Mouse (Mus musculus) thymus, adult 2 months (tissue): ENCODE measurements around the gene E130309D02Rik. TPM values are rescaled to one million over a fixed set of nuclear protein-coding genes. Genes with fewer than 3 reads are reported as not detected.

Experiments used
- DNase-seq: peaks from one replicate; pipeline ENCODE4 v3.0.0; 2021
- H3K27ac ChIP-seq: fragments of 200-500 bp; 2 replicates; pipeline ENCODE4 v1.5.1; 2012; ENCODE audit warnings: low read length, control low read depth; ENCODE audit not compliant: control insufficient read depth, insufficient read depth
- H3K27me3 ChIP-seq: fragments of 200-500 bp; 2 replicates; pipeline ENCODE4 v1.6.1; 2012; ENCODE audit warnings: mild to moderate bottlenecking, low read length, moderate library complexity, mixed read lengths; ENCODE audit not compliant: control insufficient read depth, insufficient read depth
- H3K36me3 ChIP-seq: fragments of 200-500 bp; 2 replicates; pipeline ENCODE4 v1.6.1; 2012; ENCODE audit warnings: mild to moderate bottlenecking, low read length, moderate library complexity; ENCODE audit not compliant: control insufficient read depth, insufficient read depth
- H3K4me1 ChIP-seq: fragments of 200-500 bp; replicated peaks from 2 replicates; pipeline ENCODE4 v1.6.1; 2012; ENCODE audit warnings: low read length; ENCODE audit not compliant: control insufficient read depth, insufficient read depth
- H3K4me3 ChIP-seq: fragments of 200-500 bp; 2 replicates; pipeline ENCODE4 v1.5.1; 2012; ENCODE audit warnings: mild to moderate bottlenecking, low read length, control low read depth, moderate library complexity; ENCODE audit not compliant: control insufficient read depth, insufficient read depth
- CTCF ChIP-seq: fragments of 200-500 bp; IDR thresholded peaks from 2 replicates; pipeline ENCODE4 v1.5.1; 2012; ENCODE audit warnings: mild to moderate bottlenecking, control low read depth, low read length, moderate library complexity, borderline replicate concordance; ENCODE audit not compliant: control insufficient read depth, poor library complexity, insufficient read depth; ENCODE audit errors: extremely low read depth
- POLR2A ChIP-seq: fragments of 200-500 bp; IDR thresholded peaks from 2 replicates; pipeline ENCODE4 v1.6.1; 2012; ENCODE audit warnings: mild to moderate bottlenecking, low read length, control low read depth, moderate library complexity; ENCODE audit not compliant: control insufficient read depth, poor library complexity, insufficient read depth; ENCODE audit errors: extremely low read depth
- WGBS: fragments of 180-500 bp; shearing (Covaris S2); methylation state at CpG from one replicate; pipeline ENCODE4 v1.1.7; 2018; 5-methylcytosine and 5-hydroxymethylcytosine counted together
- polyA plus RNA-seq: library from polyadenylated mRNA; depleted of rRNA; stranded (reverse); fragments of >200 nt; gene quantifications from 2 replicates; pipeline ENCODE4 v1.2.3, GENCODE M21; 2012

The E130309D02Rik gene
- polyA plus RNA-seq, 1 experiment, result 65.3 TPM

GRCm38 (mm10) chr5:143289299-143289698 is 25.9 kb downstream of the E130309D02Rik start:
- 67% methylated on average over 9 of the region's 9 CpGs for WGBS
- no peak for DNase-seq
- H3K36me3 ChIP-seq, result no peaks in the 10 kb centered on the region
- H3K4me1 ChIP-seq, result peaks cover 11% of the 10 kb centered on the region
- H3K4me3 ChIP-seq, result no peak overlapping the region
- peaks cover 20% of the 10 kb centered on the region; the same call in 1 of the 2 replicates for H3K27me3 ChIP-seq
- no peak overlapping the region for H3K27ac ChIP-seq
- TF ChIP-seq CTCF (no peak), POLR2A (no peak)

DNA sequence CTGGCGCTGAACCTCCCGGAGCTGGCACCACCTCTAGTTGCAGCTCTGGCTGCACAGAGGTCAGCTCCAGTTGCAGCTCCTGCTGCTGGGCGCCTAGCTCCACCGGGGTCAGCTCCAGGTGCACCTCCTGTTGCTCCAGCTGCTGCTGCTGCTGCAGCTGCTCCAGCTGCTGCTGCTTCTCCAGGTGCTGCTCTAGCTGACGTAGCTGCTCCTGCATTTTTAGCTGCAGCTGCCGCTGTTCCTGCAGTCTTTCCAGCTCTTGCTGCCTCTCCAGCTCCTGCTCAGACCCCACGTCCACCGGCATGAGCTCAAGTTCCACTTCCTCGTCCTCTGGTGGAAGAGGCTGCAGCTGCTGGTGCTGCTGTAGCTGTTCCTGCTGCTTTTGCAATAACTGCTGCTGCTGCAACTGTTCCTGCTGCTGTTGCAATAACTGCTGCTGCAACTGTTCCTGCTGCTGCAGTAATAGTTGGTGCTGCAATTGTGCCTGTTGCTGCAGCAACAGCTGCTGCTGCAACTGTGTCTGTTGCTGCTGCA is 26.7 kb downstream of the E130309D02Rik start:
- Histone ChIP-seq H3K36me3 (no peaks in the 10 kb centered on the region), H3K4me1 (peaks cover 11% of the 10 kb centered on the region), H3K4me3 (no peak overlapping the region), H3K27ac (no peak overlapping the region), H3K27me3 (peaks cover 14% of the 10 kb centered on the region; the same call in 1 of the 2 replicates)
- no peak for TF ChIP-seq CTCF
- TF ChIP-seq POLR2A, result no peak
- DNase-seq, result no peak
- WGBS, result 7% methylated on average over 9 of the region's 9 CpGs

- 2% methylated on average over 48 of the region's 48 CpGs for WGBS
- DNase-seq, result peak; percentile 15
- Histone ChIP-seq H3K27me3 (peaks cover 12% of the 10 kb centered on the region; the same call in 1 of the 2 replicates), H3K4me1 (peaks cover 9% of the 10 kb centered on the region), H3K4me3 (no peak overlapping the region), H3K27ac (no peak overlapping the region), H3K36me3 (no peaks in the 10 kb centered on the region)
- TF ChIP-seq POLR2A (no peak), CTCF (no peak)
Measured at GRCm38 (mm10) chr5:143287774-143288328, 27.3 kb downstream of the E130309D02Rik start.

DNA sequence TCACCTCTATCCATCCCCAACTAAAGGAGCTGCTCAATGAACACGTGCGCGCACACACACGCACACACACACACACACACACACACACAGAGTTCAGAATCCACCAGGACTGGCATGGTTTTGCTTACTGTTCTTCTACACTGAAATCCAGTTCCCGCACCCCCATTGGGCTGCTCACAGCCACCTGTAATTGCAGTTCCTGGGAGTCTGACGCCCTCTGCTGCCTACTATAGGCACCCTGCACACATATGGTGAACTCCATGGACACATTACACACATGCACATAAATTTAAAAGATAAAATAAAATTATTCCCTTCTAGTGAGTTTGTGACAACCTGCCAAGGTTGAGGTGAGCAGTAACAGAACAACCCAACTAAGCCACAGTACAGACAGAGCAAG is 30.4 kb downstream of the E130309D02Rik start:
- Histone ChIP-seq H3K4me3 (no peak overlapping the region), H3K36me3 (no peaks in the 10 kb centered on the region), H3K27ac (no peak overlapping the region), H3K27me3 (peaks cover 12% of the 10 kb centered on the region; the same call in 1 of the 2 replicates), H3K4me1 (peaks cover 9% of the 10 kb centered on the region)
- WGBS, result 72% methylated on average over 6 of the region's 6 CpGs
- TF ChIP-seq POLR2A, result no peak
- no peak for TF ChIP-seq CTCF
- no peak for DNase-seq

- WGBS, result 81% methylated on average over 10 of the region's 10 CpGs
- no peak overlapping the region for H3K27ac ChIP-seq
- DNase-seq, result no peak
Measured at GRCm38 (mm10) chr5:143279247-143279646, 35.9 kb downstream of the E130309D02Rik start.

DNA sequence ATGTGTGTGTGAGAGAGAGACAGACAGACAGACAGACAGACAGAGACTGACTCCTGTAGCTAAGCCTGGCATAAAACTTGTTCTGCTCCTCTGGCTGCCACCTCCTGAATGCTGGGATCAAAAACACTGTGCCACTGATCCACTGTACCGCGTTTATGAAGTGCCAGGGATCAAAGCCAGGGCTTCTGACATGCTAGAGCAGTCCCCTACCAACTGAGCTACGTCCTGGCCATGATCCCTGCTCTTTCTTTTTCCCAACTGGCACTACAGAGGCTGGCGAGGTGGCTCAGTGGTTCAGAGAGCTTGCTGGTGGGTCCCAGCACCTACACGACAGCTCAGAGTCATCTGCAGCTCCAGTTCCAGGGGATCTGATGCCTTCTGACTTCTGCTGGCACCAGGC is 39.4 kb downstream of the E130309D02Rik start:
- H3K36me3 ChIP-seq, result no peaks in the 10 kb centered on the region
- H3K4me1 ChIP-seq, result no peaks in the 10 kb centered on the region
- H3K27ac ChIP-seq, result no peak overlapping the region
- H3K27me3 ChIP-seq, result no peaks in the 10 kb centered on the region; the same call in 1 of the 2 replicates
- no peak for DNase-seq
- TF ChIP-seq CTCF, result no peak
- TF ChIP-seq POLR2A, result no peak
- 76% methylated on average over 5 of the region's 5 CpGs for WGBS
- H3K4me3 ChIP-seq, result no peak overlapping the region

More at GRCm38 (mm10) chr5:143279247-143279646, 35.9 kb downstream of the E130309D02Rik start:
- Histone ChIP-seq H3K4me3 (no peak overlapping the region), H3K4me1 (no peaks in the 10 kb centered on the region), H3K36me3 (no peaks in the 10 kb centered on the region), H3K27me3 (no peaks in the 10 kb centered on the region; the same call in 1 of the 2 replicates)
- no peak for TF ChIP-seq POLR2A
- no peak for TF ChIP-seq CTCF

DNA sequence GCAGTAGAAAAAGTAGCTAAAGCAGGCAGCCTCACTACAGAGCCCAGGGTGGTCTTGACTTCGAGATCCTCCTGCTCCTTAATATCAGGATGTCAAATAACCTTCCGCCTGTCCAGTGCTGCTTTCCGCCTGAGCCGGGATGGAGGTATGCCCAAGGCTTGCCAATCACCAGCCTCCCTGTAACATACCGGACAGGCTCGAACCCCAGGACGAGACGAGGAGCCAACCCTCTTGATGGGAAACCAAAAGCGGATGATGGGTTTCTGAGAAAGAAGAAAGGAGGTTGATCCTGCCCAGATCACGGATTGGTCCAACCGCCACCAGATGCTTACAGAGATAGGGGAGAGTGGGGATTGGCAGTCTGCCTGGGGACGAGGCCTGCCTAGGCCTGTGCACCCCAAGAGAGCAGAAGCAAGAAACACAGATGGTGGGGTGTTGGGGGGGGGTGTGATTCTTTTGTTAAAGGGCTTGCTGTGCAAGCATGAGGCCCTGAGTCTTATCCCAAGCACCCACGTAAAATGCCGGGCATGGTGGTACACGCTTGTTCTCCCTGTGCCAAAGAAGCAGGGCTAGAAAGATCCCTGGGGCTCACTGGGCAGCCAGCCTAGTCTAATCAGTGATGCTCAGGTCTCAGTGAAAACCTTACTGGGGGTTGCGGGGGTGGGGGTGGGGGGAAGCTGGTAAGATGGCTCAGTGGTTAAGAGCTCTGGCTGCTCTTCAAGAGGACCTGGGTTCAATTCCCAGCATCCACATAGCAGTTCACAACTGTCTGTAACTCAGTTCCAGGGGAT is 42.4 kb downstream of the E130309D02Rik start:
- H3K4me1 ChIP-seq, result peaks cover 14% of the 10 kb centered on the region
- DNase-seq, result no peak
- no peak overlapping the region for H3K4me3 ChIP-seq
- no peaks in the 10 kb centered on the region for H3K36me3 ChIP-seq
- no peak overlapping the region for H3K27ac ChIP-seq
- no peaks in the 10 kb centered on the region; the same call in 1 of the 2 replicates for H3K27me3 ChIP-seq
- no peak for TF ChIP-seq CTCF
- WGBS, result 48% methylated on average over 16 of the region's 16 CpGs
